Mouse (Mus musculus) E14TG2a.4 (cell line): ENCODE data around the gene 9130213A22Rik.

ENCODE experiments used
- CTCF ChIP-seq: conservative IDR thresholded peaks from 2 replicates; pipeline ENCODE4 v1.5.1; 2014; ENCODE audit warnings: low read length
- NANOG ChIP-seq: IDR thresholded peaks from 2 replicates; pipeline ENCODE4 v1.6.1; 2014; ENCODE audit warnings: borderline replicate concordance, low read length, mixed read lengths
- POU5F1 ChIP-seq: IDR thresholded peaks from 2 replicates; pipeline ENCODE4 v1.6.1; 2014; ENCODE audit warnings: low read length, borderline replicate concordance

GRCm38 (mm10) chr11:69134622-69134968, 12.2 kb upstream of the 9130213A22Rik start:
- TF ChIP-seq CTCF (no peak), POU5F1 (no peak), NANOG (no peak)
